Mouse (Mus musculus) myocyte (in vitro differentiated cells): ENCODE data around the gene Maz.

ENCODE experiments used
- E2F4 ChIP-seq: IDR thresholded peaks from one replicate; pipeline ENCODE4 v1.6.1; 2011; ENCODE audit warnings: mild to moderate bottlenecking, control low read depth, moderate library complexity; ENCODE audit not compliant: insufficient read depth
- MAX ChIP-seq: IDR thresholded peaks from one replicate; pipeline ENCODE4 v1.6.1; 2011; ENCODE audit warnings: low read depth, mild to moderate bottlenecking, control low read depth
- POLR2A ChIP-seq: IDR thresholded peaks from one replicate; pipeline ENCODE4 v1.6.1; 2011; ENCODE audit warnings: low read depth, mild to moderate bottlenecking, control low read depth, moderate library complexity; ENCODE audit not compliant: insufficient read length
- TCF3 ChIP-seq: IDR thresholded peaks from one replicate; pipeline ENCODE4 v1.6.1; 2011; ENCODE audit warnings: low read depth, control low read depth; ENCODE audit not compliant: insufficient read length
- USF1 ChIP-seq: IDR thresholded peaks from one replicate; pipeline ENCODE4 v1.6.1; 2011; ENCODE audit warnings: low read depth, mild to moderate bottlenecking, control low read depth, moderate library complexity

DNA sequence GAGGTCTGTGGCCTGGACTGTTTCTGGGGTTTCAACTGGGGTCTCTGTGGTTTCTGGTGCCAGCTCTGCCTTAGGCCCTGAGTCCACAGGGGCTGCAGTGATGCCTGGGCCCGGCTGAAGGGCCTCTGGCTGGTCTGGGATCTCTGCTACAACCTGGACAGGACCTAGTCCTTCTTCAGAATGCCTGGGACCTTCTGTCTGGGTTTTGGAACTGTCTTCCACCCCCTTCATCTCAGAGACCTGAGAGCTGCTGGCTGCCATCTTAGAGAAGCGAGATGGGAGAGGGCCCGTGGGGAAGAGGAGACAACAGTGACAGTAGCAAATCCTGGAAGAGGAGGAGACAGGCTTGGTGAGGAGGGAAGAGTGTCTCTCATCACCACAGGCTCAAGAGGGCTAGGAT lies 6.8 kb downstream of the Maz start:
- TF ChIP-seq POLR2A, result no peak
- TF ChIP-seq E2F4, result no peak
- no peak for TF ChIP-seq MAX
- no peak for TF ChIP-seq USF1
- no peak for TF ChIP-seq TCF3
